Mouse (Mus musculus) heart, postnatal 0 days (tissue): ENCODE measurements around the gene Bloc1s6.

Source experiments
- CTCF ChIP-seq: IDR thresholded peaks from 2 replicates; pipeline ENCODE4 v1.5.1; 2016; ENCODE audit warnings: antibody characterized with exemption, control low read depth, low read depth
- EP300 ChIP-seq: IDR thresholded peaks from 2 replicates; pipeline ENCODE4 v1.6.1; 2016; ENCODE audit warnings: antibody characterized with exemption, low read depth

GRCm38 (mm10) chr2:122716301-122716842 is 21.9 kb upstream of the Bloc1s6 start:
- TF ChIP-seq CTCF (no peak), EP300 (no peak)
